Mouse (Mus musculus): ENCODE results near the gene Ccdc134. TPM values are rescaled to one million over a fixed set of nuclear protein-coding genes. Genes with fewer than 3 reads are reported as not detected.

The Ccdc134 gene
- 9.8 and 11.6 TPM in 2 replicates for polyA plus RNA-seq (2015; fragmentation: Nextera tagmentation; extraction: Ambion mirVana)

- H3K27ac ChIP-seq (ENCODE audit: low read length) = peak within 1 kb of the TSS; percentile 68
These were observed at the start of gene Ccdc134 for GRCm38 (mm10) chr15:82127426-82128374. Gene Ccdc134, plus strand, starts transcription at chr15:82127922.

GRCm38 (mm10) chr15:82079883-82080282 lies 47.8 kb upstream of the Ccdc134 start:
- Histone ChIP-seq H3K4me1 (ENCODE audit: control insufficient read depth, insufficient read depth, low read length) (no peaks in the 10 kb centered on the region), H3K27ac (ENCODE audit: low read length) (no peak overlapping the region), H3K36me3 (ENCODE audit: control insufficient read depth, insufficient read depth, low read length) (no peaks in the 10 kb centered on the region), H3K9me3 (ENCODE audit: control insufficient read depth, low read length) (no peaks in the 10 kb centered on the region), H3K9ac (ENCODE audit: low read depth, low read length) (no peak overlapping the region), H3K27me3 (replicated peaks; ENCODE audit: control insufficient read depth, insufficient read depth, low read length) (peaks cover 8% of the 10 kb centered on the region; the same call in 1 of the 2 replicates), H3K4me2 (ENCODE audit: low read depth, low read length) (no peak overlapping the region), H3K4me3 (ENCODE audit: low read length) (no peak overlapping the region)
- ATAC-seq = no peak
- WGBS = 51% methylated on average over 10 of the region's 10 CpGs

More at GRCm38 (mm10) chr15:82127426-82128374, at the start of gene Ccdc134:
- Histone ChIP-seq H3K4me3 (ENCODE audit: low read length) (peak within 1 kb of the TSS; percentile 81), H3K27me3 (replicated peaks; ENCODE audit: control insufficient read depth, insufficient read depth, low read length) (peaks cover 13% of the 10 kb centered on the region), H3K36me3 (ENCODE audit: control insufficient read depth, insufficient read depth, low read length) (no peaks in the 10 kb centered on the region), H3K9me3 (ENCODE audit: control insufficient read depth, low read length) (no peaks in the 10 kb centered on the region), H3K9ac (ENCODE audit: low read depth, low read length) (peak within 1 kb of the TSS; percentile 88), H3K4me2 (ENCODE audit: low read depth, low read length) (peak within 1 kb of the TSS; percentile 95), H3K4me1 (ENCODE audit: control insufficient read depth, insufficient read depth, low read length) (peaks cover 8% of the 10 kb centered on the region)
- ATAC-seq = peak; percentile 100
- WGBS = under 1% methylated on average over 74 of the region's 74 CpGs

- Histone ChIP-seq H3K36me3 (ENCODE audit: control insufficient read depth, insufficient read depth, low read length) (no peaks in the 10 kb centered on the region), H3K27ac (ENCODE audit: low read length) (no peak overlapping the region)
- ATAC-seq = no peak
These were observed 46.6 kb upstream of the Ccdc134 start for GRCm38 (mm10) chr15:82081161-82081560.

GRCm38 (mm10) chr15:82085606-82086005 lies 42.1 kb upstream of the Ccdc134 start:
- Histone ChIP-seq H3K4me1 (ENCODE audit: control insufficient read depth, insufficient read depth, low read length) (no peaks in the 10 kb centered on the region), H3K27ac (ENCODE audit: low read length) (no peak overlapping the region), H3K4me2 (ENCODE audit: low read depth, low read length) (no peak overlapping the region), H3K4me3 (ENCODE audit: low read length) (no peak overlapping the region), H3K9ac (ENCODE audit: low read depth, low read length) (no peak overlapping the region), H3K27me3 (replicated peaks; ENCODE audit: control insufficient read depth, insufficient read depth, low read length) (peaks cover 22% of the 10 kb centered on the region), H3K9me3 (ENCODE audit: control insufficient read depth, low read length) (no peaks in the 10 kb centered on the region), H3K36me3 (ENCODE audit: control insufficient read depth, insufficient read depth, low read length) (no peaks in the 10 kb centered on the region)
- WGBS = 81% methylated on average over 9 of the region's 9 CpGs
- no peak for ATAC-seq

More at GRCm38 (mm10) chr15:82081161-82081560, 46.6 kb upstream of the Ccdc134 start:
- H3K4me1 ChIP-seq (ENCODE audit: control insufficient read depth, insufficient read depth, low read length) = no peaks in the 10 kb centered on the region
- 35% methylated on average over 7 of the region's 7 CpGs for WGBS
- no peaks in the 10 kb centered on the region for H3K9me3 ChIP-seq (ENCODE audit: control insufficient read depth, low read length)
- H3K27me3 ChIP-seq (replicated peaks; ENCODE audit: control insufficient read depth, insufficient read depth, low read length) = peaks cover 13% of the 10 kb centered on the region
- H3K4me2 ChIP-seq (ENCODE audit: low read depth, low read length) = no peak overlapping the region
- H3K9ac ChIP-seq (ENCODE audit: low read depth, low read length) = no peak overlapping the region
- no peak overlapping the region for H3K4me3 ChIP-seq (ENCODE audit: low read length)

GRCm38 (mm10) chr15:82086131-82086530 lies 41.6 kb upstream of the Ccdc134 start:
- H3K9ac ChIP-seq (ENCODE audit: low read depth, low read length) = no peak overlapping the region
- H3K4me3 ChIP-seq (ENCODE audit: low read length) = no peak overlapping the region
- 68% methylated on average over 12 of the region's 12 CpGs for WGBS
- no peak overlapping the region for H3K4me2 ChIP-seq (ENCODE audit: low read depth, low read length)
- ATAC-seq = no peak
- H3K4me1 ChIP-seq (ENCODE audit: control insufficient read depth, insufficient read depth, low read length) = no peaks in the 10 kb centered on the region
- H3K36me3 ChIP-seq (ENCODE audit: control insufficient read depth, insufficient read depth, low read length) = no peaks in the 10 kb centered on the region
- no peak overlapping the region for H3K27ac ChIP-seq (ENCODE audit: low read length)
- no peaks in the 10 kb centered on the region for H3K9me3 ChIP-seq (ENCODE audit: control insufficient read depth, low read length)
- peaks cover 22% of the 10 kb centered on the region for H3K27me3 ChIP-seq (replicated peaks; ENCODE audit: control insufficient read depth, insufficient read depth, low read length)

- Histone ChIP-seq H3K36me3 (ENCODE audit: control insufficient read depth, insufficient read depth, low read length) (no peaks in the 10 kb centered on the region), H3K4me2 (ENCODE audit: low read depth, low read length) (no peak overlapping the region), H3K4me1 (ENCODE audit: control insufficient read depth, insufficient read depth, low read length) (no peaks in the 10 kb centered on the region), H3K9ac (ENCODE audit: low read depth, low read length) (no peak overlapping the region), H3K27me3 (replicated peaks; ENCODE audit: control insufficient read depth, insufficient read depth, low read length) (peaks cover 18% of the 10 kb centered on the region), H3K4me3 (ENCODE audit: low read length) (no peak overlapping the region), H3K9me3 (ENCODE audit: control insufficient read depth, low read length) (no peaks in the 10 kb centered on the region), H3K27ac (ENCODE audit: low read length) (no peak overlapping the region)
- ATAC-seq = no peak
- WGBS = 12% methylated on average over 10 of the region's 10 CpGs
These were observed 40.5 kb upstream of the Ccdc134 start for GRCm38 (mm10) chr15:82087266-82087665.

- Histone ChIP-seq H3K4me3 (ENCODE audit: low read length) (no peak overlapping the region), H3K27me3 (replicated peaks; ENCODE audit: control insufficient read depth, insufficient read depth, low read length) (peaks cover 12% of the 10 kb centered on the region; the same call in 1 of the 2 replicates), H3K4me2 (ENCODE audit: low read depth, low read length) (no peak overlapping the region), H3K27ac (ENCODE audit: low read length) (no peak overlapping the region), H3K36me3 (ENCODE audit: control insufficient read depth, insufficient read depth, low read length) (no peaks in the 10 kb centered on the region), H3K9ac (ENCODE audit: low read depth, low read length) (no peak overlapping the region), H3K9me3 (ENCODE audit: control insufficient read depth, low read length) (no peaks in the 10 kb centered on the region), H3K4me1 (ENCODE audit: control insufficient read depth, insufficient read depth, low read length) (no peaks in the 10 kb centered on the region)
- 82% methylated on average over 7 of the region's 7 CpGs for WGBS
- no peak for ATAC-seq
These were observed 36.7 kb upstream of the Ccdc134 start for GRCm38 (mm10) chr15:82091061-82091460.

GRCm38 (mm10) chr15:82106953-82107555 lies 20.7 kb upstream of the Ccdc134 start:
- no peak overlapping the region for H3K4me2 ChIP-seq (ENCODE audit: low read depth, low read length)
- peaks cover 30% of the 10 kb centered on the region for H3K27me3 ChIP-seq (replicated peaks; ENCODE audit: control insufficient read depth, insufficient read depth, low read length)
- no peak overlapping the region for H3K9ac ChIP-seq (ENCODE audit: low read depth, low read length)
- H3K4me3 ChIP-seq (ENCODE audit: low read length) = no peak overlapping the region
- no peak overlapping the region for H3K27ac ChIP-seq (ENCODE audit: low read length)
- no peaks in the 10 kb centered on the region for H3K9me3 ChIP-seq (ENCODE audit: control insufficient read depth, low read length)
- 22% methylated on average over 8 of the region's 8 CpGs for WGBS
- no peaks in the 10 kb centered on the region for H3K4me1 ChIP-seq (ENCODE audit: control insufficient read depth, insufficient read depth, low read length)
- no peaks in the 10 kb centered on the region for H3K36me3 ChIP-seq (ENCODE audit: control insufficient read depth, insufficient read depth, low read length)
- no peak for ATAC-seq

- Histone ChIP-seq H3K9ac (ENCODE audit: low read depth, low read length) (no peak overlapping the region), H3K9me3 (ENCODE audit: control insufficient read depth, low read length) (no peaks in the 10 kb centered on the region), H3K4me3 (ENCODE audit: low read length) (no peak overlapping the region), H3K4me1 (ENCODE audit: control insufficient read depth, insufficient read depth, low read length) (0 out of 2 replicates have a peak, but pooled peaks cover 6% of the 10 kb centered on the region), H3K4me2 (ENCODE audit: low read depth, low read length) (no peak overlapping the region), H3K27me3 (replicated peaks; ENCODE audit: control insufficient read depth, insufficient read depth, low read length) (peaks cover 25% of the 10 kb centered on the region), H3K27ac (ENCODE audit: low read length) (no peak overlapping the region), H3K36me3 (ENCODE audit: control insufficient read depth, insufficient read depth, low read length) (no peaks in the 10 kb centered on the region)
- WGBS = 61% methylated on average over 8 of the region's 8 CpGs
- ATAC-seq = peak; percentile 81
These were observed 7.2 kb upstream of the Ccdc134 start for GRCm38 (mm10) chr15:82120544-82120943.

Measured in intestine, embryonic 16.5 days (tissue).